ENCODE assay signal across 8 mouse cellular contexts in the genomic region with DNA sequence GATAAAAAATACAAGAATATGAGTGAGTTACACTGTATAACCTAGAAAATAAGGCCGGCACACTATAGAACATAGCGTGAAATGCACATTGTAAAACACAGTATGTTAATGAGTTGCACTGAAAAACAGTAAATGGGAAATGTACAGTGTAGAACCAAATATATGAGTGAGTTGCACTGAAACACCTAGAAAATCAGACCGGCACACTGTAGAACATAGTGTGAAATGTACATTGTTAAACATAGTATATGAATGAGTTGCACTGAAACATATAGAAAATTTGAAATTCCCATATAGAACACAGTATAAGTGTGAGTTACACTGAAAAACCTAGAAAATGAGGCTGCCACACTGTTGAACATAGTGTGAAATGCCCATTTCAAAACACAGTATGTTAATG.
DNase-seq lines count a peak whose midpoint lies in the region; ATAC-seq and TF ChIP-seq lines count a peak whose summit lies in the region.

No protein-coding gene starts in this region.

- no peaks in the 10 kb centered on the region for H3K9me3 ChIP-seq in embryonic facial prominence, embryonic 13.5 days
- H3K9me3 ChIP-seq in hindbrain, embryonic 11.5 days (ENCODE audit: control insufficient read depth, low read length): no peaks in the 10 kb centered on the region
- no peaks in the 10 kb centered on the region for H3K9me3 ChIP-seq in liver, embryonic 12.5 days (replicated peaks)
- H3K9me3 ChIP-seq in neural tube, embryonic 15.5 days (replicated peaks): no peaks in the 10 kb centered on the region

- DNase-seq in gastrocnemius, adult 2 months: peak; percentile 17
- DNase-seq in gastrocnemius, postnatal 25 days: no peak
- peak; percentile 79 for DNase-seq in ES-CJ7 (ENCODE audit: low read depth, low spot score)
- peak; percentile 69 for DNase-seq in hindbrain, embryonic 11.5 days (ENCODE audit: low spot score)
- DNase-seq in layer of hippocampus, postnatal 10 days (ENCODE audit: low spot score in 2 of 2): no peak

- no peaks in the 10 kb centered on the region for H3K27me3 ChIP-seq in embryonic facial prominence, embryonic 13.5 days
- H3K27me3 ChIP-seq in hindbrain, embryonic 11.5 days (ENCODE audit: control insufficient read depth, insufficient read depth, low read length): no peaks in the 10 kb centered on the region
- no peaks in the 10 kb centered on the region for H3K27me3 ChIP-seq in liver, embryonic 12.5 days (replicated peaks)
- H3K27me3 ChIP-seq in neural tube, embryonic 15.5 days (replicated peaks): no peaks in the 10 kb centered on the region

- no peaks in the 10 kb centered on the region for H3K4me1 ChIP-seq in embryonic facial prominence, embryonic 13.5 days
- no peaks in the 10 kb centered on the region for H3K4me1 ChIP-seq in hindbrain, embryonic 11.5 days (replicated peaks; ENCODE audit: control insufficient read depth, insufficient read depth, low read length)
- H3K4me1 ChIP-seq in liver, embryonic 12.5 days: no peaks in the 10 kb centered on the region
- no peaks in the 10 kb centered on the region for H3K4me1 ChIP-seq in neural tube, embryonic 15.5 days

- peak; percentile 100 for ATAC-seq in embryonic facial prominence, embryonic 13.5 days (ENCODE audit: insufficient number of reproducible peaks, insufficient read depth, low FRiP score, low TSS enrichment, low read depth)
- peak; percentile 100 for ATAC-seq in hindbrain, embryonic 11.5 days (ENCODE audit: low FRiP score)
- ATAC-seq in liver, embryonic 12.5 days: peak; percentile 98
- peak; percentile 97 for ATAC-seq in neural tube, embryonic 15.5 days (ENCODE audit: low FRiP score)

- H3K9ac ChIP-seq in embryonic facial prominence, embryonic 13.5 days: no peak overlapping the region
- no peak overlapping the region for H3K9ac ChIP-seq in hindbrain, embryonic 11.5 days (ENCODE audit: low read depth, low read length)
- no peak overlapping the region for H3K9ac ChIP-seq in liver, embryonic 12.5 days
- no peak overlapping the region for H3K9ac ChIP-seq in neural tube, embryonic 15.5 days (replicated peaks)

- H3K36me3 ChIP-seq in embryonic facial prominence, embryonic 13.5 days: no peaks in the 10 kb centered on the region
- H3K36me3 ChIP-seq in hindbrain, embryonic 11.5 days (ENCODE audit: control insufficient read depth, insufficient read depth, low read length): no peaks in the 10 kb centered on the region
- no peaks in the 10 kb centered on the region for H3K36me3 ChIP-seq in liver, embryonic 12.5 days
- no peaks in the 10 kb centered on the region for H3K36me3 ChIP-seq in neural tube, embryonic 15.5 days

- 67% methylated on average over 3 of the region's 3 CpGs for WGBS in embryonic facial prominence, embryonic 13.5 days
- WGBS in hindbrain, embryonic 11.5 days: 74% methylated on average over 3 of the region's 3 CpGs
- 48% methylated on average over 3 of the region's 3 CpGs for WGBS in liver, embryonic 12.5 days (ENCODE audit: insufficient replicate concordance)
- 67% methylated on average over 3 of the region's 3 CpGs for WGBS in neural tube, embryonic 15.5 days

- intact Hi-C loops in gastrocnemius, adult 2 months (cut with DNase I): no loop called here

- no peak overlapping the region for H3K27ac ChIP-seq in gastrocnemius, adult 2 months
- no peak overlapping the region for H3K27ac ChIP-seq in embryonic facial prominence, embryonic 13.5 days
- H3K27ac ChIP-seq in hindbrain, embryonic 11.5 days (ENCODE audit: low read depth, low read length): no peak overlapping the region
- H3K27ac ChIP-seq in liver, embryonic 12.5 days: no peak overlapping the region
- H3K27ac ChIP-seq in neural tube, embryonic 15.5 days (replicated peaks): no peak overlapping the region

- TF ChIP-seq CTCF in gastrocnemius, adult 2 months (IDR thresholded peaks at IDR 0.05): no peak

- H3K4me2 ChIP-seq in embryonic facial prominence, embryonic 13.5 days: no peak overlapping the region
- H3K4me2 ChIP-seq in hindbrain, embryonic 11.5 days (replicated peaks; ENCODE audit: low read depth, low read length): no peak overlapping the region
- no peak overlapping the region for H3K4me2 ChIP-seq in liver, embryonic 12.5 days
- H3K4me2 ChIP-seq in neural tube, embryonic 15.5 days: no peak overlapping the region

- no peak overlapping the region for H3K4me3 ChIP-seq in gastrocnemius, adult 2 months
- H3K4me3 ChIP-seq in embryonic facial prominence, embryonic 13.5 days: no peak overlapping the region
- H3K4me3 ChIP-seq in hindbrain, embryonic 11.5 days (ENCODE audit: low read depth, low read length): no peak overlapping the region
- no peak overlapping the region for H3K4me3 ChIP-seq in liver, embryonic 12.5 days
- H3K4me3 ChIP-seq in neural tube, embryonic 15.5 days (replicated peaks): no peak overlapping the region

Comparison
In these comparisons a context has a peak if more than half of its experiments do, and no peak if none do; other contexts are left out.
1. DNase-seq: peak in gastrocnemius, adult 2 months (single experiment), ES-CJ7 (single experiment) and hindbrain, embryonic 11.5 days (single experiment); none in gastrocnemius, postnatal 25 days (single experiment) and layer of hippocampus, postnatal 10 days (0 of 2).
2. Peak in every context shown above with its lines, with median percentiles within 50 percentile points of each other: ATAC-seq.